Mouse (Mus musculus) left cerebral cortex, adult 18-20 months (tissue): ENCODE results near the gene Ube2i. TPM values are rescaled to one million over a fixed set of nuclear protein-coding genes. Genes with fewer than 3 reads are reported as not detected.

ENCODE experiments used
- DNase-seq, 2 experiments: peaks; one replicate each; pipeline ENCODE4 v3.0.0; 2021 to 2022; ENCODE audit warnings: low spot score in 2 of 2, mixed read lengths in 1 of 2
- long read RNA-seq, 2 experiments: library from polyadenylated mRNA; stranded (forward); transcript quantifications; one replicate each; pipeline ENCODE4 v2.0.0; 2021
- total RNA-seq, 2 experiments: library from RNA; stranded (reverse); gene quantifications; 2 replicates each; pipeline ENCODE4 v1.2.3; 2021

Gene Ube2i
- 100 to 1,000 TPM; 218 to 227 TPM for total RNA-seq
- long read RNA-seq, experiment 1, transcript Ube2i-213 (7 exons, 824 nt): major isoform, 253 of 324 reads
- long read RNA-seq, experiment 1, transcript Ube2i-208 (8 exons, 1,286 nt): minor isoform, 8 of 324 reads
- long read RNA-seq, experiment 1, transcript Ube2i-214 (3 exons, 1,144 nt): minor isoform, 6 of 324 reads
- long read RNA-seq, experiment 1, partial matches to known transcripts: 29 of 324 reads
- long read RNA-seq, experiment 1, other reads (novel, unspliced or antisense): 24 of 324 reads
- long read RNA-seq, experiment 2, transcript Ube2i-211 (7 exons, 890 nt): minor isoform, 5 of 226 reads
- long read RNA-seq, experiment 2, transcript Ube2i-213 (7 exons, 824 nt): major isoform, 169 of 226 reads
- long read RNA-seq, experiment 2, transcript Ube2i-208 (8 exons, 1,286 nt): minor isoform, 6 of 226 reads
- long read RNA-seq, experiment 2, partial matches to known transcripts: 17 of 226 reads
- long read RNA-seq, experiment 2, other reads (novel, unspliced or antisense): 26 of 226 reads

GRCm38 (mm10) chr17:25274571-25275346 is at the start of gene Ube2i:
TSS of gene Ube2i (minus strand) at chr17:25274622.
- no peak for DNase-seq

- no peak for DNase-seq
These were observed 48.5 kb upstream of the Ube2i start for GRCm38 (mm10) chr17:25322930-25323329.

GRCm38 (mm10) chr17:25320819-25321218 is 46.4 kb upstream of the Ube2i start:
- no peak for DNase-seq

GRCm38 (mm10) chr17:25318354-25318753 is 43.9 kb upstream of the Ube2i start, which contains the start of gene Prss29:
TSS of gene Prss29 (plus strand) at chr17:25318654.
- DNase-seq: no peak

GRCm38 (mm10) chr17:25308346-25308745 is 33.9 kb upstream of the Ube2i start, which contains the start of gene Prss28:
TSS of gene Prss28 (plus strand) at chr17:25308646.
- no peak for DNase-seq

- DNase-seq: no peak
These were observed 23.7 kb upstream of the Ube2i start, which contains the start of gene Prss34 for GRCm38 (mm10) chr17:25298094-25298493. TSS of gene Prss34 (plus strand) at chr17:25298394.

- no peak for DNase-seq
These were observed 19.7 kb upstream of the Ube2i start for GRCm38 (mm10) chr17:25294111-25294510.

- no peak for DNase-seq
These were observed 19.1 kb upstream of the Ube2i start for GRCm38 (mm10) chr17:25293495-25293894.

GRCm38 (mm10) chr17:25290411-25290810 is 16.0 kb upstream of the Ube2i start:
- DNase-seq: no peak

- peak; percentile 49 to 58 for DNase-seq
These were observed 14.4 kb upstream of the Ube2i start for GRCm38 (mm10) chr17:25288842-25289241.

- peak; percentile 46 to 73 for DNase-seq
These were observed 10.6 kb upstream of the Ube2i start for GRCm38 (mm10) chr17:25285033-25285432.

- no peak for DNase-seq
These were observed 7.7 kb upstream of the Ube2i start for GRCm38 (mm10) chr17:25282133-25282532.

- DNase-seq: no peak
These were observed 1.4 kb upstream of the Ube2i start for GRCm38 (mm10) chr17:25275833-25276232.

GRCm38 (mm10) chr17:25273706-25274501 is 518 bp downstream of the Ube2i start:
- DNase-seq: peak; percentile 92 to 93

GRCm38 (mm10) chr17:25272951-25273705 is 1.3 kb downstream of the Ube2i start:
- peak; percentile 80 to 86 for DNase-seq

- DNase-seq: no peak
These were observed 2.1 kb downstream of the Ube2i start for GRCm38 (mm10) chr17:25272326-25272725.

GRCm38 (mm10) chr17:25270795-25271335 is 3.6 kb downstream of the Ube2i start:
- no peak for DNase-seq

GRCm38 (mm10) chr17:25264453-25264852 is 10.0 kb downstream of the Ube2i start:
- DNase-seq: no peak

GRCm38 (mm10) chr17:25257804-25258261 is 16.6 kb downstream of the Ube2i start:
- no peak for DNase-seq
